Mouse (Mus musculus): ENCODE results near the gene Ncoa3. TPM values are rescaled to one million over a fixed set of nuclear protein-coding genes. Genes with fewer than 3 reads are reported as not detected.
A peak's percentile ranks its signal among the peaks of the same experiment; 100 is the strongest.

Gene Ncoa3
- polyA plus RNA-seq, 1 experiment from 2014 or later = 16.6 TPM

- H3K4me3 ChIP-seq = no peak overlapping the region
- H3K9ac ChIP-seq = no peak overlapping the region
- H3K27ac ChIP-seq = no peak overlapping the region
- 83% methylated on average over 5 of the region's 5 CpGs for WGBS
- ATAC-seq (ENCODE audit: insufficient number of reproducible peaks, insufficient read depth, low FRiP score, low TSS enrichment) = no peak
- no peaks in the 10 kb centered on the region for H3K9me3 ChIP-seq
- H3K27me3 ChIP-seq = no peaks in the 10 kb centered on the region
- no peaks in the 10 kb centered on the region for H3K36me3 ChIP-seq
- peaks cover 33% of the 10 kb centered on the region for H3K4me1 ChIP-seq
- no peak overlapping the region for H3K4me2 ChIP-seq (replicated peaks)
These were observed 33.5 kb downstream of the Ncoa3 start for GRCm38 (mm10) chr2:166025943-166026342.

- Histone ChIP-seq H3K27me3 (no peaks in the 10 kb centered on the region), H3K4me1 (peaks cover 32% of the 10 kb centered on the region), H3K36me3 (no peaks in the 10 kb centered on the region), H3K4me3 (no peak overlapping the region), H3K9me3 (no peaks in the 10 kb centered on the region), H3K9ac (no peak overlapping the region), H3K4me2 (replicated peaks) (no peak overlapping the region), H3K27ac (no peak overlapping the region)
- no peak for ATAC-seq (ENCODE audit: insufficient number of reproducible peaks, insufficient read depth, low FRiP score, low TSS enrichment)
- WGBS = 90% methylated on average over 3 of the region's 3 CpGs
These were observed 35.4 kb downstream of the Ncoa3 start for GRCm38 (mm10) chr2:166027834-166028233.

GRCm38 (mm10) chr2:166029232-166029631 is 36.8 kb downstream of the Ncoa3 start:
- Histone ChIP-seq H3K27ac (no peak overlapping the region), H3K9ac (no peak overlapping the region), H3K4me2 (replicated peaks) (no peak overlapping the region), H3K27me3 (no peaks in the 10 kb centered on the region), H3K4me3 (no peak overlapping the region), H3K36me3 (no peaks in the 10 kb centered on the region), H3K9me3 (no peaks in the 10 kb centered on the region), H3K4me1 (peaks cover 34% of the 10 kb centered on the region)
- WGBS = 38% methylated on average over 4 of the region's 4 CpGs
- ATAC-seq (ENCODE audit: insufficient number of reproducible peaks, insufficient read depth, low FRiP score, low TSS enrichment) = no peak

- Histone ChIP-seq H3K4me1 (peaks cover 34% of the 10 kb centered on the region), H3K27me3 (no peaks in the 10 kb centered on the region), H3K4me2 (replicated peaks) (peak overlapping the region; percentile 46), H3K9me3 (no peaks in the 10 kb centered on the region), H3K9ac (no peak overlapping the region), H3K27ac (peak overlapping the region; percentile 94), H3K4me3 (no peak overlapping the region), H3K36me3 (no peaks in the 10 kb centered on the region)
- WGBS = 4% methylated on average over 13 of the region's 13 CpGs
- no peak for ATAC-seq (ENCODE audit: insufficient number of reproducible peaks, insufficient read depth, low FRiP score, low TSS enrichment)
These were observed 38.0 kb downstream of the Ncoa3 start for GRCm38 (mm10) chr2:166030256-166030995.

GRCm38 (mm10) chr2:166031120-166031929 is 38.9 kb downstream of the Ncoa3 start:
- Histone ChIP-seq H3K36me3 (no peaks in the 10 kb centered on the region), H3K9me3 (no peaks in the 10 kb centered on the region), H3K4me1 (peaks cover 34% of the 10 kb centered on the region), H3K4me2 (replicated peaks) (peak overlapping the region; percentile 46), H3K4me3 (peak overlapping the region; percentile 19; the same call in 1 of the 2 replicates), H3K9ac (no peak overlapping the region), H3K27me3 (no peaks in the 10 kb centered on the region), H3K27ac (peak overlapping the region; percentile 94)
- WGBS = 20% methylated on average over 7 of the region's 7 CpGs
- peak; percentile 96 for ATAC-seq (ENCODE audit: insufficient number of reproducible peaks, insufficient read depth, low FRiP score, low TSS enrichment)

- peaks cover 34% of the 10 kb centered on the region for H3K4me1 ChIP-seq
These were observed 40.2 kb downstream of the Ncoa3 start for GRCm38 (mm10) chr2:166032628-166033027.

GRCm38 (mm10) chr2:166034967-166035490 is 42.6 kb downstream of the Ncoa3 start:
- no peaks in the 10 kb centered on the region for H3K9me3 ChIP-seq
- no peaks in the 10 kb centered on the region for H3K27me3 ChIP-seq
- WGBS = 50% methylated on average over 3 of the region's 3 CpGs
- no peak overlapping the region for H3K4me3 ChIP-seq
- H3K9ac ChIP-seq = no peak overlapping the region
- no peak for ATAC-seq (ENCODE audit: insufficient number of reproducible peaks, insufficient read depth, low FRiP score, low TSS enrichment)
- H3K4me1 ChIP-seq = peaks cover 35% of the 10 kb centered on the region
- H3K27ac ChIP-seq = peak overlapping the region; percentile 41; the same call in 1 of the 2 replicates
- H3K36me3 ChIP-seq = no peaks in the 10 kb centered on the region
- H3K4me2 ChIP-seq (replicated peaks) = no peak overlapping the region

More at GRCm38 (mm10) chr2:166032628-166033027, 40.2 kb downstream of the Ncoa3 start:
- Histone ChIP-seq H3K27ac (0 out of 2 replicates have a peak overlapping the region, but pooled peaks have one; percentile 26), H3K4me2 (replicated peaks) (no peak overlapping the region), H3K27me3 (no peaks in the 10 kb centered on the region), H3K9ac (no peak overlapping the region), H3K4me3 (no peak overlapping the region), H3K36me3 (no peaks in the 10 kb centered on the region), H3K9me3 (no peaks in the 10 kb centered on the region)
- WGBS = 89% methylated on average over 5 of the region's 5 CpGs
- no peak for ATAC-seq (ENCODE audit: insufficient number of reproducible peaks, insufficient read depth, low FRiP score, low TSS enrichment)

GRCm38 (mm10) chr2:166035725-166036124 is 43.3 kb downstream of the Ncoa3 start:
- no peak overlapping the region for H3K27ac ChIP-seq
- H3K4me3 ChIP-seq = no peak overlapping the region
- no peaks in the 10 kb centered on the region for H3K36me3 ChIP-seq
- no peak for ATAC-seq (ENCODE audit: insufficient number of reproducible peaks, insufficient read depth, low FRiP score, low TSS enrichment)
- 46% methylated on average over 3 of the region's 3 CpGs for WGBS
- no peak overlapping the region for H3K4me2 ChIP-seq (replicated peaks)
- H3K4me1 ChIP-seq = peaks cover 33% of the 10 kb centered on the region
- no peaks in the 10 kb centered on the region for H3K9me3 ChIP-seq
- no peak overlapping the region for H3K9ac ChIP-seq
- H3K27me3 ChIP-seq = no peaks in the 10 kb centered on the region

GRCm38 (mm10) chr2:166039681-166040080 is 47.2 kb downstream of the Ncoa3 start:
- 75% methylated on average over 4 of the region's 4 CpGs for WGBS
- H3K9me3 ChIP-seq = no peaks in the 10 kb centered on the region
- H3K4me1 ChIP-seq = peaks cover 38% of the 10 kb centered on the region
- H3K27me3 ChIP-seq = no peaks in the 10 kb centered on the region
- H3K36me3 ChIP-seq = no peaks in the 10 kb centered on the region
- ATAC-seq (ENCODE audit: insufficient number of reproducible peaks, insufficient read depth, low FRiP score, low TSS enrichment) = no peak
- H3K4me2 ChIP-seq (replicated peaks) = no peak overlapping the region
- H3K27ac ChIP-seq = 0 out of 2 replicates have a peak overlapping the region, but pooled peaks have one; percentile 11
- H3K4me3 ChIP-seq = no peak overlapping the region
- no peak overlapping the region for H3K9ac ChIP-seq

- Histone ChIP-seq H3K4me2 (replicated peaks) (no peak overlapping the region), H3K9ac (no peak overlapping the region), H3K27ac (no peak overlapping the region), H3K4me1 (peaks cover 53% of the 10 kb centered on the region), H3K9me3 (no peaks in the 10 kb centered on the region), H3K4me3 (no peak overlapping the region), H3K36me3 (peaks cover under 1% of the 10 kb centered on the region; the same call in 1 of the 2 replicates), H3K27me3 (no peaks in the 10 kb centered on the region)
- WGBS = 80% methylated on average over 1 of the region's 1 CpGs
- ATAC-seq (ENCODE audit: insufficient number of reproducible peaks, insufficient read depth, low FRiP score, low TSS enrichment) = no peak
These were observed 50.1 kb downstream of the Ncoa3 start for GRCm38 (mm10) chr2:166042542-166042941.

- Histone ChIP-seq H3K4me1 (peaks cover 45% of the 10 kb centered on the region), H3K4me2 (replicated peaks) (no peak overlapping the region), H3K9ac (no peak overlapping the region), H3K27me3 (no peaks in the 10 kb centered on the region), H3K27ac (no peak overlapping the region), H3K9me3 (no peaks in the 10 kb centered on the region), H3K36me3 (peaks cover 16% of the 10 kb centered on the region), H3K4me3 (no peak overlapping the region)
- WGBS = 75% methylated on average over 2 of the region's 2 CpGs
- no peak for ATAC-seq (ENCODE audit: insufficient number of reproducible peaks, insufficient read depth, low FRiP score, low TSS enrichment)
These were observed 52.6 kb downstream of the Ncoa3 start for GRCm38 (mm10) chr2:166045006-166045405.
